Mouse (Mus musculus): ENCODE results near the gene Rcor3.

The Rcor3 gene

GRCm38 (mm10) chr1:192092879-192093660 lies 44.8 kb downstream of the Rcor3 start:
- DNase-seq: peak; percentile 92

GRCm38 (mm10) chr1:192091806-192092772 lies 45.8 kb downstream of the Rcor3 start, which contains the start of gene Traf5:
Gene Traf5 (minus strand): TSS chr1:192092559.
- peak; percentile 92 to 96 for DNase-seq

- DNase-seq: no peak
Observed at GRCm38 (mm10) chr1:192090689-192091567, 46.9 kb downstream of the Rcor3 start.

GRCm38 (mm10) chr1:192090281-192090680 lies 47.6 kb downstream of the Rcor3 start:
- no peak for DNase-seq

- no peak for DNase-seq
Observed at GRCm38 (mm10) chr1:192089208-192090166, 48.4 kb downstream of the Rcor3 start.

GRCm38 (mm10) chr1:192088011-192088410 lies 49.9 kb downstream of the Rcor3 start:
- no peak for DNase-seq

- no peak for DNase-seq
Observed at GRCm38 (mm10) chr1:192087098-192087497, 50.8 kb downstream of the Rcor3 start.

- DNase-seq: no peak
Observed at GRCm38 (mm10) chr1:192086279-192087037, 51.4 kb downstream of the Rcor3 start.

GRCm38 (mm10) chr1:192085218-192085617 lies 52.6 kb downstream of the Rcor3 start:
- no peak for DNase-seq

- no peak for DNase-seq
Observed at GRCm38 (mm10) chr1:192082646-192083045, 55.2 kb downstream of the Rcor3 start.

- DNase-seq: no peak
Observed at GRCm38 (mm10) chr1:192081129-192081528, 56.7 kb downstream of the Rcor3 start.

GRCm38 (mm10) chr1:192079121-192079520 lies 58.7 kb downstream of the Rcor3 start:
- no peak for DNase-seq

- no peak for DNase-seq
Observed at GRCm38 (mm10) chr1:192078406-192078805, 59.5 kb downstream of the Rcor3 start.

GRCm38 (mm10) chr1:192076796-192077535 lies 60.9 kb downstream of the Rcor3 start:
- peak; percentile 29 to 42 for DNase-seq

GRCm38 (mm10) chr1:192076101-192076500 lies 61.8 kb downstream of the Rcor3 start:
- DNase-seq: no peak

GRCm38 (mm10) chr1:192074824-192075223 lies 63.0 kb downstream of the Rcor3 start:
- no peak for DNase-seq

- no peak for DNase-seq
Observed at GRCm38 (mm10) chr1:192072426-192072825, 65.4 kb downstream of the Rcor3 start.

- DNase-seq: peak; percentile 46 to 55
Observed at GRCm38 (mm10) chr1:192070618-192071051, 67.2 kb downstream of the Rcor3 start.

- DNase-seq: peak; percentile 80 to 85
Observed at GRCm38 (mm10) chr1:192069971-192070591, 67.8 kb downstream of the Rcor3 start.
